Mouse (Mus musculus) kidney, adult 9 months (tissue): ENCODE data around the gene Skp1a.

Experiments
- DNase-seq: peaks from one replicate; pipeline ENCODE4 v3.0.0; 2022

The Skp1a gene

DNA sequence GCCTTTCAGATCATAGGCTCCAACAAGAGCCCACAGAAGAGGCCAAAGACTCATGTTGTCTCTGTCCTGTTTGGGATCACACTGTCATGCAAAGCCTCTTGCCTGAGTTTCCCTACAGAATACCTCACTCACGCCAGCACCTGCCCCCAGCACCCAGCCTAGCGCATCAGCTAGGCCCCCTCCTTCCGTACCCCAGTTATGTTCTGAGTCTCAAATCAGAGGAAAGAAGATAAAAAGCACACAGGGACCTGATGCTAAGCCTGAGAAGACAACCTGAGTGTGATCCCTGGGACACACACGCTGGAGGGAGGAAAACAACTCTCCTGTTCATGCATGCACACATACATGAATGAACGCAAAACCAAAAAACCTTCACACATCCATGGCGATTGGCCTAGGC is 47.2 kb downstream of the Skp1a start:
- no peak for DNase-seq

DNA sequence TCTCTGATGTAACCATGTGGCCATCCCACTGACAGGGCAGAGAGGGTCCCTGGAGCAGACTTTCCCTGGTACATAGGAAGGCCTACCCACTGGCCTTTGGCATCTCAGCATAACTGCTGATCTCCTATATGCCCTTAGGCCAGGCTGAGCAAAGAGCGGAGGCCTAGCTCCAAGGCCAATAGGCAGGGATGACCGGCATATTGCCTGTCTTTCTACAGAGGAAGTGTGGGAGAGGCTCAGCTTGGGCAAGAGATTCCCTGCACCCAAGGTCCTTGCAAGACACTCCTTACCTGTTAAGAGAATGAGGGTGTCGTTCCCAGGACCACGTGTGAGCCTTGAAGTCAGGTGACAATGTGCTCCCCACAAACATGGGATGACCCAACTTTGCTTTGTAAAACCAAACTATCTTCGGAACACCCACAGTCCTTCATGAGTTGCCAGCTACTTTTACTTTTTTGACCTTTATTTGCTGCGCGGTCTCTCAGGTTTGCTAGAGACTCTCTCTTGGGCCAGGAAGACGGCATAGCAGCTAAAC is 47.9 kb downstream of the Skp1a start:
- no peak for DNase-seq

DNA sequence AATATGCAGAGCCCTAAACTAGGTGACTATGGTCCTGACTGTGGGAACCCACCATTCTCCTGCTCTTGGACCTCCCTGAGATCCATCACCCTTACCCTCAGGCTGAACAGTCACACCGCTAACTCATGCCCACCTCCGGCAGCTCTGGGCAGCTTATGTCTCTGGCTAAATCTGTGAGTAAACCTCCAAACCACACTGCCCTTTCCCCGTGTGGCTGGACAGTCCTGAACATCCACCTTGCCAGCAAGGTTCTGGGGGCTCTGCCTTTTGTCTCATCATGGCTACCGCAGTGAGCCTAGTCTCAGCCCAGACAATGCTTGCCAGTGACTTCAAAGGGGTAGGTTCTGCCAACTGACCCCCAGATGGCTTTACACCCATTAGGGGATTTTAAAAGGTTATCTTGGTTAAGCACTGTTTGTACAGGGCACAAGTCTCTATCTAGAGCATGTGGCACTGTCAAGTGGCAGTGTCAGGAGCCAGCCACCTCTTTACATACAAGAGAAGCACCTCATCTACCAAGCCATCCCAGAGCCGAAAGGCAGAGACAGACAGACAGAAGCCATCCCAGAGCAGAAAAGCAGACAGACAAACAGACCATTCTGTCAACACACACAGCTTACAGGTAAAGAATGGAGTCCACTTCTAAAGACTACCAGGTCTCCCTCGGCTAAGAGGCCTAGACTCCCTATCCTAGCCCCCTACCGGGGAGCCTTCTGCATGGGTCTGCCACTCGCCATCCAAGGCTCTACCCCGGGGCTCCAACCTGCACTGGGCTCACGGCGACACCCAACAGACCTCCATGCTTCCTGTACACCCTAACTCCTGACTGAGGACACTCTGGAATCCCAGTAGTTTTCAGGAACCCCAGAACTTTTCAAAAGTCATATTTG is 49.0 kb downstream of the Skp1a start:
- DNase-seq, result no peak

DNA sequence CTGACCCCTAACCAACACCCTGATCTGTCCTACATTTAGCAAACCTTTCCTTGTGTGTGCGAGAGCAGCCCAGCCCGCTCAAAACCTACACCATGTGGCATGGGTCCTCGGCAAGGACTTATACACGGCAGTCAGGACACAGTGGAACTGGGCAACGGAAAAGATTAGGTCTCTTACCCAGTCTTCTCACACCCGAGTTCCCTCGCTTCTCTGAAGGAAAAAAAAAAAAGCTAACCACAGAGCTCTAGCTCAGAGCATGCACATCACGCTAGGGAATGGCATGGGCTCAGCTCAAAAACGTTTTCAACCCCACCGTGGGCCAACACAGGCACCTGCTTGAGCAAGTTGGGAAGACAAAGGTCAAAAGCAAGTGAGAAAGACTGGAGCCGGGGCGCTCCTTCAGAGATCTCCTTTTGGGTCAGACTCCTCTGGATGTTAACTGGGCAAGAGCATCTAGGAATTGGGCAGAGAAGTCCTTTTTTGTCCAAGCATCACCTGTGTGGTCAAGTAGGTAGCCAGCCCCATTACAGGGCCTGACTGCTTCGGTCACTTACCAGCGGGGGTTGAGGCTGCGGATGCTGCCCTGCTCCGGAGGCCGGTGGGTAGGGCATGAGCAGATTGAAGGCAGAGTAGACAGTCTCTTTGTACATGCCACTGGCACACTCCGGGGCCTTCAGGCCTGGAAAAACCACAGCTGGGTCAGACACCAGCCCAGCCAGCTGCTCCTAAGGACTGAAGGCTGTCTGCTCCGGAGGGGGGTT is 50.0 kb downstream of the Skp1a start:
- no peak for DNase-seq

GRCm38 (mm10) chr11:52282420-52282773 is 50.6 kb downstream of the Skp1a start:
- DNase-seq, result no peak

DNA sequence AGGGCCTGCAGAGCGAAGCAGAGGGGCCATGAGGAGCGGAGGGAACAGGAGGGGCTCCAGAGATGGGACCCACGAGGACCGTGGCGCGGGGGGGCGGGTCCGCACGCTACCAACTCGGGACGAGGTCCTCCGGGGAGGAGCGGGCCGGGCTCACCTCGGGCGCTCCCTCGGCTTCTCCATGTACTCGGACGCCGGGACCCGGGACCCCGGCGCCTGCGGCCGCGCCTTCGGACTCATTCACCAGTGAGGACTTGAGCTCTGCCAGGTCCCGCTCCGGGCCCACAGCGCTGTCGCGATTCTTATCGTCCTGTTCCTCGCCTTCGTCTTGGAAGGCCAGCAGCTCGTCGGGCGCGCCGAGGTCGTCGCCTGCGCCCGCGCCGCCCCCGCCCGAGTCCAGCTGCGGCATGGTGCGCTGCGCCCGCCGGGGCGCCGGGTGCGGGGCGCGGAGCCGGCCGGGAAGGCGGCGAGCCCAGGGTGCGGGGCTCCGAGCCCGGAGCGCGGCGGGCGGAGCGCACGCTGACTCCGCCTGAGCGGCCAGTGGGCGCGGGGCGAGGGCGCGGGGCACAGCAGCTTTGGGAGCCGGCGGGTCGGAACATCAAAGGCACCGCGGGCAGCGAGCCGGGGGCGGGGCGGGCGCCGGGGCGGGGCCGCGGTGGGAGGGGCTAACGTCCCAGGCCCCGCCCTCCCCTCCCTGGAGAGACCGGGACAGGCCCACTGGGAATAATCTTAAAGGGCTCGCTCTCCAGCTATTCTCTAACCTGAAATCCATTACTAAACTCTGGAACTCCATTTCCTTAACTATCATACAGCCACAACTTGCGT is 51.2 kb downstream of the Skp1a start, which contains the start of gene Tcf7:
Gene Tcf7 (minus strand): TSS at position 241 of the 822 bp plus-strand sequence.
- peak; percentile 56 for DNase-seq

- peak; percentile 47 for DNase-seq
Measured at GRCm38 (mm10) chr11:52283596-52284571, 52.1 kb downstream of the Skp1a start.

- no peak for DNase-seq
Measured at GRCm38 (mm10) chr11:52286301-52286957, 54.6 kb downstream of the Skp1a start.

GRCm38 (mm10) chr11:52286958-52287305 is 55.1 kb downstream of the Skp1a start:
- DNase-seq, result no peak

GRCm38 (mm10) chr11:52292346-52292745 is 60.6 kb downstream of the Skp1a start:
- DNase-seq, result no peak

DNA sequence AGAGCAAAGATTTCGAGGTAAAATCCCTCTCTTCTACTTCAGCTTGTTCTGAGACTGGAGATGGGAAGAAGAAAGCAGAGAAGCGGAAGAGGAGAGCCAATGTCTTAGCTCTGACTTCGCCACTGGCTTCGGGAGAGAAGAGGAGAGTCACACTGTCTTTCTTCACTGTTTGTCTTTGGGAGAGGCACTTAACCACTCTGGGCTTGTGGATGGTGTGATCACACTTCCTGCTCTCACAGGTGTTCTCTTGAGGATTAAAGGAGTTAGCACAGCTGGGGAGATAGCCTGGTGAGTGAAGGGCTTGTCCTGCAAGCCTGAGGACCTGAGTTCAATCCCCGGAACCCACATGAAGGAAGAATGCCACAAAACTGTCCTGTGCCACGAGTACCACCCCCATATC is 61.1 kb downstream of the Skp1a start:
- no peak for DNase-seq

DNA sequence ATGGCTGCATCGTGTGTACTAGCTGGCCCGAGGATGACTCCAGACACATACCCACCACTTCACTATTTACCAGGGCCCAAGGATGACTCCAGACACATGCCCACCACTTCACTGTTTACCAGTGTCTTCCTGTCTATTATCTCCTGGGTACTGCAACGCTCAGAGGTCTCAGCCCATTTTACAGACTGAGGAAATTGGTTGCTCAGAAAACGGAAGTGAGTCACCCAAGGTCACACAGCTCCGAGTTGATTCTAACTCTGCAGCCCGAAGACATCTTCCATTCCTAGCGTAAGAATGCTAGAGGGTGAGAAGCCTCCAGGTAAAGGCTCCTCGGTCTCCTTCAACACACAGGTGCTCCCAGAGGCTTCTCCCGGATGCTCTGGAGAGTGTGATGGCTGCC is 62.3 kb downstream of the Skp1a start:
- DNase-seq, result no peak
